Mouse (Mus musculus) gastrocnemius, adult 8-10 months (tissue): ENCODE data around the gene Mustn1. TPM values are rescaled to one million over a fixed set of nuclear protein-coding genes. Genes with fewer than 3 reads are reported as not detected.

Experiments used
- DNase-seq, 2 experiments: peaks; one replicate each; pipeline ENCODE4 v3.0.0; 2022; ENCODE audit warnings: low spot score in 2 of 2
- total RNA-seq, 4 experiments: library from RNA; stranded (reverse); gene quantifications; 2 replicates each; pipeline ENCODE4 v1.2.4; 2022

Mustn1 gene
- total RNA-seq, result 100 to 1,000 TPM in 1 of 4 experiments, 10 to 100 TPM in 3; 54.5 to 111 (median 61.6) TPM

DNA sequence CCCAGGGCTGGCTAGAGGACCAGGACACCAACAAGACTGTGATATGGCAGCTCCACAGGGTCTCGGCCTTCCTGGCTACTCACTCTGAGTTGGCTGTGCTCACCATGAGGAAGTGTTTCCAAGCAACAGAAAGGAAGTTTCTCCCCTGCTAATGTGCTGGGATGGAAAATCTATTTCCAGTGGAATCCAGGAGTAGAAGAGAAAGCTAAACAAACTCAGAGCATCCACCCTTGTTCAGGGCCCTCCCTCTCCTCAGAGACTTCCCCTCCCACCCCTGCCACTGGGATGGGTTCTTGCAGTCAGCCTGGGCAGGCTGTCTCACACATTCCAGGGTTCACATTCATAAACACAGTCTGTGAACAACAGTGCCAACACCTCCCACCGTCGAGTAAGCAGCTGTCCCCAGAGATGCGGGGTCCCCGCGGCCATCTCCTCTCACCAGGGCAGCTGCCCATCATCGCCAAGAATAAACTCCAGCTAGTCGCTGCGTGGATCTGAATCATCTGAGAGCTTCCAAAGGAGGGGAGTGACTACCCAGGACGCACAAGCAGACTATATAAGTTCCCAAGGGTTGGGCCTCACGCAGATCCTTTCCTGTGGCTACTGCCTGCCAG is at the start of gene Mustn1:
Mustn1 (plus strand) TSS at position 243 of the 614 bp plus-strand sequence.
- DNase-seq, result peak; percentile 47 to 50

DNA sequence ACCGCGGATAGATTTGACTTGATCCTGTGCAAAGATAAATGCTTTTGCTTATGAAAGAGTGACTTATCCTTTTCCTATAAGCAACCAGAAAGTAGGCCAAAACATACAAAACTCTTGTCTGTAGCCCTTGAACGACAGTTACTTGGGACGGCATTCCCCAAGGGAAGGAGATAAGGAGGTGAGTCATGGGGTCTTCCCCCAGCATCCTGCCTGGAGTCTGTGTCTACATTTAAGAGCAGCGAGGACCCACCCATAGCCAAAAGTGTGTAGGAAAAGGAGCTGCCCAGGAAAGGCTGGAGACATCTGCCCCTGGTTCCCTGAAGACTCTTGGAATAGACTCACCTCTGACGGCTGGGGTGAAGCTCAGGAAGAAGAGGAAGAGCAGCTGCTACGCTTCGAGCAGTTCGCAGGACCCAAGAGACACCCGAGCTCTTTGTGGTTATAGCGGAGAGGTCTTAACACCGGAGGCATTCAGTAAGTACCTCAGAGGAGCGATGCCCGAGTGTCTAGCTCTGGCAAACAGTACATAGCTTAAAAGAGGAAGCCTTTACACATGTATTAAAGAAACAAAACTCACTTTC is 41.5 kb upstream of the Mustn1 start:
- DNase-seq, result no peak

DNA sequence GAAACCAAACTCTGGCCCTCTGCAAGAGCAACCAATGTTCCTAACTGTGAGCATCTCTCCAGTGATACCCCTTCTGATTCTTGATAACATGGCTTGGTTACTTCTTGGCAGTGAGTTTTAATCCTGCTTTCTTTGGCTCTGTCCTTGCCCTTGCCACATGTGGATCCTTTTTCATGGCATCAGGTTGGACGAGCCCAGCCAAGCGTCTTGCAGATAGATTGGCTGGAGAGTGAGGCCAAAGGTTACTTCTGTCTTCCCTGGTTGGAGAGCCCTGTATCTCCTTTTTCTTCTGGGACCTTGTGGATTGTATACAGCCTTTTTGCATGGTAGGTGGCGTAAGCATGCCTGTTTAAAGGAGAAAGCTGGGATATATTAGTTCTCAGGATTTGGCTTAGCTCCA is 35.3 kb upstream of the Mustn1 start:
- DNase-seq, result no peak

DNA sequence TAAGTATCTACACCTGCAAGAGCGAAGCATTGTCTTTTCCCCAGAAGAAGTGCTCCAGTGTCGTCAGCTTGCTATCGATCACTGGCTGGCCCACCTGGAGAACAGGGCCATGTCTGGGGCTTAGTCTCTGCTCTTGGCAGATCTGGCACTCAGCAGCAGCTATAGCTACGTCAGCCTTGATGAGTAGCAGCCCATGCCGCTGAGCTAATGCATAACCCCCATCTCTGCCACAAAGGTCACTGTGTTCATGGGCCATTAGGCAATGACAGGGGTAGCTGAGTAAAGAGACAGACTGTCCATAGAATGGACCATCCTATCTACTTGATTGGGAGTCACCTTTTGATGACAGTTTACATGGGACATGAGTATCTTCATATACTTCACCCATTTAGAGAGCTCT is 28.5 kb upstream of the Mustn1 start:
- DNase-seq, result no peak

DNA sequence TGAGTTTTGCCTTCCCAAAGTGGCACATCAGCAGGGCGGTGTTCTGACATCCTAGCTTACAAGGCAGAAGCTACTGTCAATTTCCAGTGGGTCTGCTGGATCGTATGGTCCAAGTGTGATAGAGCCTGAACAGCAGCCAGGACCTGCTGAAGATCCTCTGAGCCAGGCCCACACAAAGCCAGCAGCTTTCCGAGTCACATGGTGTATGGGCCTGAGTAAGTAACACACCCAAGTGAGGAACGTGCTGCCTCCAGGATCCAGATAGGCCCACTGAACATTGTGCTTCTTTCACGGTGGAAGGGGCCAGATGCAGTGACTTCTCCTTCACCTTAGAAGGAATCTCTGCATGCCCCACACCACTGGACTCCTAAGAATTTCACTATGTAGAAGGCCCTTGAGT is 26.7 kb upstream of the Mustn1 start:
- no peak for DNase-seq

DNA sequence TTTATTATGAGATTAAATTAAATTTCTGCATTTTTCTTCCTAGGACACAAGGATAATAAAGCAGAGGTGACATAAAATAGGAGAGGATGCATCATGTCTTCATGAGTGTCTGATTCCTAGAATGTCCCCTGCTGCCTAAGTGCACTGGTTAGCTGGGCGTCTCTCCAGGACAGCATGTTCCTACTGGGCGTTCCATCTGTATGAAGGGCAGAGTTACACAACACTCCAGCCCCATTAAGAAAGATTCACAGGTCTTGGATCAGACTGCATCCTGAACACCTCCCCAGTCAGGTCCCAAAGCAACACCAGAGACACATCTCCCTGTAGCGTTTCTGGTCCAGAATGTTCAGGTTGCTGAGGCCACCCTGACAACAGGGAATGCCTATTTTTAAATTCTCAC is 23.7 kb upstream of the Mustn1 start:
- peak; percentile 53 to 61 for DNase-seq

DNA sequence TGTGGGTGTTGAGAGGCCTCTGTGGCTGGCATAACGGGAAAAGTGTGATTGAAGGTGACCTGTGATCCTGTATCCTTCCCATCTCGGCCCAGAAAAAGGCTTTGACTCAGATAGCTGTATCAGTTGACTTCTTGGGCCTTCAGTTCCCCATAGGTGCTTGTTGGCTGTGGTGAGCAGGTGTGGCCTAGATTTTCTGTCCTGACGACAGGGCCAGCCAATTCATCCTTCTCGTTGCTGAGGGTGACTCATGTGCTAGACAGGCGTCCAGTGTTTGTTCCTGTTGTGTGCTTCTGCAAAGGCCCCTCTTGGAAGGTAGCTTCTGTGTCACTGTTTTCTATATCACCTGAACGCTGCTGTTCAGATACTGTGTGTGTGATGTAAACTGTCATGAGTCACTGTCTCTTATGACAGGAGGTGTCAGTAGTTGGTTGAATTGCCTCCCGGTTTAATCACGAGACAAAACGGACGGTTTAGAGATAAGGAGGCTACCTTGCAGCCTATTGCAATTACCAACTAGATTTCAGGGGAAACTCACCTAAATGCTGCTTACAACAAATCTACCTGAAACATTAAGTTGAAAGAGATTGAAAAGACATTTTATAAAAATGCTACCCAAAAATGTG is 22.0 kb upstream of the Mustn1 start:
- DNase-seq, result no peak

DNA sequence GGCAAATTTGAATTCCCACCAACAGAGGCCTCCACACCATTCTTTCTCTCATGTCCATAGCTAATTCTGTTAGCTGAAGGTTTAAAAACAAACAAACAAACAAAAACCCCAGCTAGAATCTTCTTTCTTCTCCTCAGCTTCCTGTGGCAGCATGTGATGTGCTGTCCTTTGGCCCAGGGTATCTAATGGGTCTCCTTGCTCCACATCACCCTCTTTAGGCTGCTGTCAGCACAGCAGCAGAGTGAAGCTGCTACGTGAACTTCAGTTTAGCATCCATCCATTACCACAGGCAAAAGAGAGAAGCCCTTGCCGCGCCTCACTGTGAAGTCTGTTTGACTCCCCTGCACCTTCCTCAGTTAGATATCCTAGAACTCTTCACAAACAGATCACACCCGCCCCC is 21.0 kb upstream of the Mustn1 start:
- DNase-seq, result no peak

DNA sequence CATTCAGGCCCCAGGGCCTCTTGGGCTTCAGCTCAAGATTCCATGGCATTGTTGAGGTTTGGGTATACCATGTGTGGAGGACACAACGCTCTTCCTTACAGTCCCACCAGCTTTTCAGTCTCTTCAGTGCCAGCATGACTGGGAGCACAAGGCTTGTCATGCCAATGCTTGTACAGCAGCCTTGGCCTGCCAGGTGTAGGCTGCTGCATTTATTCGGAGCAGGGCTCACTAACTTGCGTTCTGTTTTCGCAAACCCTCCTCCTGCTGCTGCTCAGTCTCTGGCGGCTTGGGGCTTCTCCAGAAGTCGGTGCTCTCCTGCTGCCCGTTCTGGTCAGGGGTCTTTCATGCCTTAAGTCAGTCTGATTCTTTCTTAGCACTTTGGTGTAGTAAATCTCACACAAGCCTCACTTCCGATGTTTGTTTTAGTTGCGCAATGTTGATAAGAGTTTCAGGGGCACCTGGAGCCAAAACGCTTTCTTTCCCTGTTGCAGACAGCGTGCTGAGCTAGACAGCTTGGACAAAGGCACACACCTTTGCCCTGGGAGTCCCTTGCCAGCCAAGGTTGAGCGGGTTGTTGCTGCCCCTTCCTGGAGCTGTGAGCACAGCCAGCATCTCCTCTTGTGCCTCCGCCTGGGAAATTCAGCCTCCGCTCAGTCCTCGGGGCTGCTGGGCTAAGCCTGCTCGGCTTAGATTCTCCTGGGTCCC is 17.4 kb upstream of the Mustn1 start:
- no peak for DNase-seq

DNA sequence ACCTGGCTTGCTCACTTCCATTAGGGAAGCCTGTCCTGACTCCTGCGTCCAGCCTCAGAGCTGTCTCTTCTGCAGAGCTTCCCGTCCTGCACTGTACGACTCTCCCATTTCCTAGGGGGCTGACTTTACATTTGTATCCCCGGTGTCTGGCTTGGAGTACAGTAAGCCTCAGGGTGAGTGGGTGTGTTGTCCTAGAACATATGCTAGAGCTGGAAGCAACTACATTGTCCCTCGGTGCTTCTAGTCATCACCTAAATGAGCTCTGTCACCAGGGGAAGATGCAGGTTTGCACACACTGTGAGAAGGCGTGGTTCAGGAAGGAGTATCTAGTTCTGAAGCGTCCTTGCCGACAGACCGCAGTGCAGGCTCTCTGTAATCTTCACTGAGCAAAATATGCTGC is 16.6 kb upstream of the Mustn1 start:
- no peak for DNase-seq

DNA sequence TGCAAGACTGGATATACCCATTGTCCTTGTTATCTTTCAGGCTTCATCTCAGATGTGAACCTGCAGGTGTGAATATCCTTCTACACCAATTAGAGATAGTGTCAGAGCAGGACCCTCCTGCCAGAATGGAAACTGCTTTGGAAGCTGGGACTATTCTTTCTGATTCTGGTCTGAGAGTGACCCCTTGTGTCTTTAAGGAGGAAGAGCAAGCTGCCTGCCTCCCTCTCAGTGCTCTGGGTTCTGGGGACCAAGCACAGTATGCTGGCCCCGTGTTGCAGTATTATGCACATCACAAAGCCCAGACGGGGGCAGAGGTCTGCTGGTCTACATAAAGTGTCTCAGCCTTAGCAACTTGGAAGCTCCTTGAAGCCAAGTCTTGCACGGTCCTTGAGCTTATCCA is 13.7 kb upstream of the Mustn1 start:
- DNase-seq, result no peak

DNA sequence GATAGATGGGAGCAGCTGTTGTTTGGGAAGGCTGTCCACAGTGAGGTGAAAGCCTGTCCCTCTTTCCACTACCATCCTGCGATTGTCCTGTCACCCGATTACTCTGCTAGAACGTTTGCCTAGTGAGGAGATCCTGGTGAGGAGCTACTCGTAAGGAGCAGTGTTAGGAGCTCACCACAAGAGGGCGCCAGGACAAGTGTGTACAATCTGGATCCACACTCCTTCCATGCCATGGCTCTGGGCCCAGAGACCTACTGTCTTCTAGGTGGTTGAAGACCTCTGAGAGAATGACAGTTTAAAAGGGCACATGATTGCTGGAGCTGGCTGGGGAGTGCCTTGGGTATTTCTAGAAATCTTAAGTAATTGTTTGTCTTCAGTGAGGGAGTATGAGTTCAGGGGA is 12.0 kb upstream of the Mustn1 start:
- peak; percentile 71 to 81 for DNase-seq

DNA sequence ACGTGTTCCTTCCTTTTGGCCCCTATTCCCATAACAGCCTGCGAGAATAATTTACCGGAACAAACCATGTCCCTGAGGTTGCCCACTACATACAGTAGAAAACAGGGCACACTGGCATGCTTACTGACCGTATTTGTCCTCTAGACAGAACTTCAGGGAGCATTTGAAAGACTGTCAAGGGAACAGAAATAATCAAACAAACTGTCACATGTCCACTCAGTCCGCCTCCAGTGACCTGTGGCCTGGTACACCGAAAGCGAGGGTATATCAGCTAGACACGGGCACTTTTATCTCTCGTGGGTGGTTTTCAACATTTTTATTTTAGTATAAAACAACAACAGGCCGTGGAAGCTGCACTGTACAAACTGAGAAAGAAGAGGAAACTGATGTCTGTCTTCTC is 10.2 kb upstream of the Mustn1 start:
- DNase-seq, result no peak

DNA sequence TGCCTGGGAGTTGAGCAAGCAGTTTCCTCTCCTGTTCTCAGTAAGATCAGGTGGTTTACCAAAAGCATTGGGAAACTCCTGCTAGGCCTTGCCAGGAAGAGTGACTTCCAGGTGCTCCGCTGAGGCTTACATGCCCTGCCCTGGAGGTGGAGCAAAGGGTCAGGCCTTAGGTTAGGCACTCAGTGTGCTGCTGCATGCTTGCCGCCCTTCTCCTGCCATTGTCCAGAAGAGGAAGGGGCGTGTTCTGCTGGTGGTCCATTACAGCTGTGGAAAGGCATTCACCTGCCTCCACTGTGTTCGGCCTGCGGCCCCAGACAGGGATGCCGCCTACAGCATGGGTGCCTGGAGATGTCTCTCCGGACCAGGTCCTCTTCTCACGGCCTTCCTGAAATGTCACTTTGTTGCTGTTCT is 9.6 kb upstream of the Mustn1 start:
- DNase-seq, result peak in 1 of 2 experiments; percentile 59

DNA sequence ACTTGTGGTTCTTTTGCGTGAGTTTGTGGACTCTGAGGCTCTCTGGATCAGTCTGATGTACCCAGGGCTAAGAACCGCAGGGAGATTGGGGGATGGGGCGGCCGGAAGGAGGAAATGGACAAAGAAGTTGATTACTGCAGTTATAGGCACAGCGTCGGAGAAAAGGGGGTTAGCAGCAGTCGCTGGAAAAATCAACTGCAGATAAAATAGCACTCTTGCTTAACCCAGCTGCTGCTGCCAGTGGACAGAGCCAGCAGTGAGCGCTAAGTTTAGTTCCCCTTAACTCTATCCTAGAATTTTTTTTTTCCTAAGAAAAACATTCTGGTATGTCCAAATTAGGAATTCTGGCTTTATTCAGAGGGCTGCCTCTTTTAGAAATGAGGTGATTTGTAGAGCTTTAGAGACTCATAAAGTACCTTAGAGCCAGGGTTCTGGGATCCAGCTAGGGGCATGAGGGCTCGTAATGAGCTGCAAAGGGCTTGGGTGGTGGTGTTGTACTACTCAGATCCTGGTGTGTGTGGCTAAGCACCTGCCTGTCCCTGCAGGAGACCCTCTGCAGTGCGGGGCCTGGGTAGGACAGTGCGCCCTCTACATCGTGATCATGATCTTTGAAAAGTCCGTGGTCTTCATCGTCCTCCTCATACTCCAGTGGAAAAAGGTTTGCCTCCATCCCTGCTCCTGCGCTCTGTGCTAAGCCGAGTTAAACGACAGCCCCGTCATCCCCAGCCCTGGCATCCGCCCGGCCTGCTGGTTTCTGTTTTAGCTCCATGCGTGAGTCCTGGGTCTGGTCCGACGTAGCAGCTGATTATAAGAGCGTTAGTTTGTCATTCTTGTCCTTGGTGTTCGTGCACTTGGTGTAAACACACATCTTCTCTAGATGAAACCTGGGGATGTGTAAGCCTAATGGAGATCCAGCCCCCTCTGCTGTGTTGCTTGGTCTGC is 8.5 kb upstream of the Mustn1 start:
- peak in 1 of 2 experiments; percentile 50 for DNase-seq

DNA sequence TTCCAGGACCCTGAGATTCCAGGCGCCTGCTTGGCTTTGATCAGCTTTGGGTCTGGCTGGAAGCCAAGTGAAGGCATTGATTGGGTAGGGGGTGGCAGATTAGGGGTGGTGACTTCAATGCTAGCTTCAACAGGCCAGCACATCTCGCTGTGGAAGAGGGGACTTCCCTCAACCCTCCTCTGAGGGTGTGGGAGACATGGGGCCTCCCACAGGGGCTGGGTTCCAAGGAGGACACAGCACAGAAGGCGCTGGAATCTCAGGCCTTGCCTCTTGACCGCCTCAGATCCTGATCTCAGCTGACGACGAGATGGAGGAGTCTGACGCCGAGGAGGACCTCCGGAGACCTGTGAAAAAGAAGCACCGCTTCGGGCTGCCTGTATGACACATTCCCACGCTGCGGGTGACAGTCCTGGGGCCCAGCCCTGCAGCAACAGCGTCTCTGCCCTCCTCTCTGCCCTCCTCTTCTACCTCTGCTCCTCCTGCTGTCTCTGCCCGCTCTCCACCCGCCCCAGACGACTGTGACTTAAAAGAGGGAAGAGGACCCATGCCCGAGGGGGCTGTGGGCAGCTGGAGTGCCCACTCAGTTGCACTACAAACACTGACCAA is 4.8 kb upstream of the Mustn1 start:
- no peak for DNase-seq

DNA sequence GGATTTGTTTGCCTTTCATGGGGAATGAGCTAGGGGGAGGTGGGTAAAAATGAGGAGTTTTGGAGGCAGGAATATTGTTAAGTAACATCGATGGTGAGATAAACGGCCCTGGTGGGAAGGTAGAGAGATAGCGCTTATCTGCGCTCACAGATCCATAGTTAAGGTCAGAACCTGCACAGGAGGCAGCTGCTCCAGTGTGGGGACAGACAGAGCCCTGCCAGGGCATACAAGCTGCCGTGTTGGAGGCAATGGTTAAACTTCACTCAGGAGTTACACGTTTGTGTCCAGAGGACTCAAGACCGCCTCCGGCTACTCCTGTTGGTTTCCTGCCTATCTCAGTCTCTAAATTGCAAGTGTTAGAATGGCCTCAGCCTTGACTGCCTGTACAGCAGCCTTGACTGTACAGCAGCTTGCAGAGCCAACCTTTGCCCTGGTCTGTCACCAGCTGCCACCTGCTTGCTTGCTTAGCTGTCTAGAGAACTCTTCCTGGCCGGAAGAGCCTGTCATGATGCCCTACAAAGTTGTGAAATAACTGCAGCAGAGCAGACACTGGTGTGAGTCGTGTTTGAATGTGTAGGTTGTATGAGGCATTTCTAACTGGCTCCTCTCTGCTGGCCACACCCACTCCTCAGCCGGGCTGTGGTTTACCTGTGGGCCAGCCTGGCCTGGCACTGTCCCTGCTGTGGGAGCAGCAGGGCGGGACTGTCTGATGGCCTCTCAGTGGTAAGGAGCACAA is 3.7 kb upstream of the Mustn1 start:
- DNase-seq, result no peak

DNA sequence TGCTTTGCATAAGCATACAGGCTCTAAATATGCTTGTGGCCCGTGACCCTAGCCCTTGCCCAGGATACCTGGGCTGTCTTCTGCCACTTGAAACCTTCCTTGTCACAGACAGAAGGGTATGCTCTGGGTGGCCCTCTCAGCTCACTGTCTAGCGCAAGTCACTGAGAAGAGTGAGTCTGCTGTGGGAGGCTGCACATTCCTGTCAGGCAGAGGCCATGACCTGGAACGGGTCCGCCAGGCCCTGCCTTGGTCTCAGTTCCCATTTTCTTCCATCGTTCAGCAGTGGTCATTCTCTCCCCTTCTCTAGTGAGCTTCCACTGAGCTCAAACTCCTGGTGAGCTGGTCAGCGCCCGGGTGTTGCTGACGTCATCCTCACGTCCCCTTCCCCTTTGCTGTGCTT is 3.0 kb upstream of the Mustn1 start:
- DNase-seq, result no peak

DNA sequence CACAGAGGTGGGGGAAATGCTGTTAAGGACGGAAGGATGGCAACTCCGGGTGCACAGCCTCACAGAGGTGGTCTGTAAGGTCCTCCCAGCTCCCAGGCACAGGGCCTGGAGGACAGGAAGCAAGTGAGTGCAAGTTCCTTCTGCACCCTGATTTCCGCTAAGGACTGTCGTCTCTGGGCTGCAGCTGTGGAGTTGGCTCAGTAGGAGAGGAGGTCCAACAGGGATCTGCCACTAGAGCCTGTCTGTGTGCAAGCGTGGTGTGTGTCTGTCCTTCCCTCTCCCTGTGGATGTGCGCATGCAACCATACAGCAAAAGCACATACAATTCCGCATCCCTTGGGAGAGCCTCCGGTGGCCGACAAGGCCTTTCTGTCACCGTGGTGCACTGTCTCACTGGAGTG is 2.5 kb upstream of the Mustn1 start:
- DNase-seq, result no peak

DNA sequence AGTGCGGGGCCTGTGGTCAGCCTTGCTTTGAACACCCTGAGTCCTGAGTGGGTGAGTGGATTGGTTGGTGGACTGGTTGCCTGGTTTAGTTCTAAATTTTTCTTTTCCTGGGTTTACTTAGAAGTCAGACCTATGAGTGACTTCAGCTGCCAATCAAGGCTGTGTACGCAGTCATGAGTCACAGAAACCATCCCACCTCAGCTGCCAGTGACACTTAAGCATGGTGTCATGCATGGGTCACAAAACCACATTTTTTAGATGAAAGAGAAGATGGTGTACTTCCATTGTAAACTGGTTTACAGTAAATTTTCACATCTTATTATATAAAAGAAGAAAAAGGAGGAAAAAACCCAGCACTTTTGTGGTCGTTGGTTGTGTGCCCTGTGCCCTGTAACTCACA is 1.2 kb upstream of the Mustn1 start:
- DNase-seq, result no peak
